Mouse (Mus musculus): ENCODE data around the gene Gga3. TPM values are rescaled to one million over a fixed set of nuclear protein-coding genes. Genes with fewer than 3 reads are reported as not detected.

Gene Gga3
- total RNA-seq, 1 experiment from 2014 or later, result 31.1 TPM

GRCm38 (mm10) chr11:115555717-115556116 lies 48.1 kb downstream of the Gga3 start:
- DNase-seq, result no peak

DNA sequence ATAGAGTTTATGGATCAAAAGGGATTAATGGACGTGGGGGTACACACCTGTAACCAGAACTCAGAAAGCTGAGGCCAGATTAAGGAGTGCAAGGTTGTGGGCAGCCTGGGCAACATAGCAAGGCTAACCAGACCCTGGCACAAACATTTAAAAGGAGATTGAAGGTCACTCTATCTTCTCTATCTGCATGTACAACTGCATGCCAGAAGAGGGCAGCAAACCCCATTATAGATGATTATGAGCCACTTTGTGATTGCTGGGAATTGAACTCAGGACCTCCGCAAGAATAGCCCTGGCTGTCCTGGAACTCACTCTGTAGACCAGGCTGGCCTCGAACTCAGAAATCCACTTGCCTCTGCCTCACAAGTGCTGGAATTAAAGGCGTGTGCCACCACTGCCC lies 51.1 kb downstream of the Gga3 start:
- DNase-seq, result no peak

DNA sequence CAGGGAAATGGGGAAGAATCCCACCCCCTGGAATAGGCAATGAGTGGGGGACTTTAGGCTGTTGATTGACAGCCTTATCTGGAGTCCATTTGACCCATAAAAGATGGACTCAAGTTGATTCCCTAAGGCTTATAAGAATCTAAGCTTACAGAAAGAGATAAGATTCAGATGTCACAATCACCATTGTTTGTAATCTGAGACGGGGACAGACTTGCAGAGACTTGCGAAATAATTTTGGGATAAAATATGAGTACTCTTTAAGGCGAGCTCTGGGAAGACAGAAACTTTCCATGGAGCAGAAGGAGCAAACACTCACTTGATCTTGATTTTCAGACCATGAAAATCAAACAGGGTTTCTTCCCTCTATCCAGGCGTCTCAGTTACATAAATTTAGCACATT lies 60.3 kb downstream of the Gga3 start:
- no peak for DNase-seq

GRCm38 (mm10) chr11:115538045-115538444 lies 65.8 kb downstream of the Gga3 start:
- DNase-seq, result no peak

GRCm38 (mm10) chr11:115536856-115537568 lies 66.8 kb downstream of the Gga3 start:
- no peak for DNase-seq

GRCm38 (mm10) chr11:115536038-115536681 lies 67.7 kb downstream of the Gga3 start, which contains the start of gene Sumo2:
Gene Sumo2 (minus strand): TSS chr11:115536276.
- peak; percentile 98 for DNase-seq

DNA sequence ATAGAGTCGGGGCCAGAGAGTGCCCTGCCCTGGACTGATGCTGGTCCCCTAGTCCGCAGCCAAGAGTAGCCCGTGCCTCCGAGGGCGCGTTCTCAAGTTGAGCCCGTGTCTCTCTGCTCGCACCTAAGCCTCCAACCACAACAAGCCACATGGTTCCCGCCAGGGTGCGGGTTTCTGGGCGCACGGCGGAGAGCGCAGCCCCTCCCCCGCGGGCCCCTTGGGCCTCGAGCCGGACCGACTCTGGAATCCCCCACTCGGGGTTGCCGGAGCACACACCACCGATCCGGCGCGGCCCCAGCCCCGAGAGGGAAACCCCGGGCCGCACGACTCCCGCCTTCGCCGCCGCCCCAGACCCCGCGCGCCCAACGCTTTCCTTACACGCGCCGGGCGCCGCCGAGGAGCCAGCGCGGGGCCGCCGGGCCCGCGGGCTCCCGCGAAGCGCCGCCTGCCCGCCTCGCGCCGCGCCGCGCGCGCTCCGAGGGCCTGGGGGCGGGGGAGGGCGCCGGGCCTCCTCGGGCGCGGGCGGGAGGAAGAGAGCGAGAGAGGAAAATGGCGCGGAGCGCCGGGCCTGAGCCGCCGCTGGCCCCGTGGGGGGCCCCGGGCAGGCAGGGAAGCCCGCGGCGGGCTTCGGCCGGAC lies 68.3 kb downstream of the Gga3 start:
- peak; percentile 72 for DNase-seq

DNA sequence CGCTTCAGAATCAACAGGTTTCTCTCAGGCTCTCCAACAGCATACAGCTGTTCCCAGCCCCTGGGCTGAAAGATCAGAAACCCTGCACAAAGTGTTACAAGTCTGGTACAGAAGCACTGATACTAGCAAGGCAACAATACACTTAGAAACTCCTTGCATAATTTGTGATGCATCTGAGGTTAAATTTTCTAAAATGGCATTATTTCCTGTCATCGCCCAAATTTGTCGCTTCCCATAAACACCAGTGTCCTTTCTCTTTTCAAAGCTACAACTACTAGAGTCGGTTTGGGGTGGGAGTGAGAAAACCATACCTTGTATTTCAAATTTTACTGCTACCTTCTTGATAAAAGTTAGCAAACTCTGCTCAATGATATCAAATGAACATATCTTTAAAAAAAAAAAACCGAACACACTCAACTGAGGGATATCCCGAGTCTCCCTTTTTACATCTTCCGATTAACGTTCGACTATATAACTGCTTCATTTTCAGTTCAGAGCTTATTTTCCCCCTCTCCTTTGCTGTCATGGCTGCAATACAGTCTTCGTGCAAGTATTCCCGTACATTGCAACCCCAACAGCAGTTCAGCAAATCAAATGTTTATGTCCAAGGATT lies 69.0 kb downstream of the Gga3 start:
- no peak for DNase-seq

Other genes starting within 250 kb of the Gga3 start
- gene Hid1, start 236.3 kb downstream of the Gga3 start, total RNA-seq (2021), result 13.2 and 14.8 TPM in 2 replicates
- 59.1 and 82.5 TPM in 2 replicates for gene Cdr2l, start 222.1 kb downstream of the Gga3 start, total RNA-seq (2021)
- gene Mrpl58, start 200.3 kb downstream of the Gga3 start, total RNA-seq (2021), result 140 and 153 TPM in 2 replicates
- gene Atp5h, start 184.1 kb downstream of the Gga3 start, total RNA-seq (2021), result 518 and 521 TPM in 2 replicates
- 59.9 and 72.4 TPM in 2 replicates for gene Kctd2, start 183.9 kb downstream of the Gga3 start, total RNA-seq (2021)
- gene Trim80, start 163.5 kb downstream of the Gga3 start, total RNA-seq (2021), result 0.21 TPM in 1 of 2 replicates, not detected in the other
- not detected in 2 replicates for gene Slc16a5, start 141.6 kb downstream of the Gga3 start, total RNA-seq (2021)
- gene Armc7, start 128.4 kb downstream of the Gga3 start, total RNA-seq (2021), result 11.4 and 11.5 TPM in 2 replicates
- 131 and 151 TPM in 2 replicates for gene Nt5c, start 112.2 kb downstream of the Gga3 start, total RNA-seq (2021)
- gene Jpt1, start 89.7 kb downstream of the Gga3 start, total RNA-seq (2021), result 91.7 and 92.8 TPM in 2 replicates
- 254 and 263 TPM in 2 replicates for gene Sumo2, start 67.8 kb downstream of the Gga3 start, total RNA-seq (2021)
- gene Nup85, start 39.6 kb downstream of the Gga3 start, total RNA-seq (2021), result 54.0 and 60.7 TPM in 2 replicates
- gene Mrps7, start 126 bp downstream of the Gga3 start, total RNA-seq (2021), result 89.3 and 99.8 TPM in 2 replicates
- gene Mif4gd, start 8.9 kb upstream of the Gga3 start, total RNA-seq (2021), result 135 and 205 TPM in 2 replicates
- 107 and 114 TPM in 2 replicates for gene Slc25a19, start 24.2 kb upstream of the Gga3 start, total RNA-seq (2021)
- gene Grb2, start 104.5 kb upstream of the Gga3 start, total RNA-seq (2021), result 109 and 166 TPM in 2 replicates
- gene Tmem94, start 161.4 kb upstream of the Gga3 start, total RNA-seq (2021), result 80.9 and 114 TPM in 2 replicates
- gene Caskin2, start 209.6 kb upstream of the Gga3 start, total RNA-seq (2021), result 56.2 and 73.4 TPM in 2 replicates
- 20.7 and 27.4 TPM in 2 replicates for gene Tsen54, start 210.7 kb upstream of the Gga3 start, total RNA-seq (2021)
- 8.4 and 11.8 TPM in 2 replicates for gene Llgl2, start 220.0 kb upstream of the Gga3 start, total RNA-seq (2021)